Mouse (Mus musculus): ENCODE measurements around the gene Cabin1.

GRCm38 (mm10) chr10:75627490-75627889 lies 136.7 kb downstream of the Cabin1 start:
- TF ChIP-seq CTCF (IDR thresholded peaks at IDR 0.05; ENCODE audit: low read depth, low read length) (no peak), POLR2A (IDR thresholded peaks at IDR 0.05; ENCODE audit: borderline replicate concordance, low read depth, low read length) (no peak)
